In the genomic region with DNA sequence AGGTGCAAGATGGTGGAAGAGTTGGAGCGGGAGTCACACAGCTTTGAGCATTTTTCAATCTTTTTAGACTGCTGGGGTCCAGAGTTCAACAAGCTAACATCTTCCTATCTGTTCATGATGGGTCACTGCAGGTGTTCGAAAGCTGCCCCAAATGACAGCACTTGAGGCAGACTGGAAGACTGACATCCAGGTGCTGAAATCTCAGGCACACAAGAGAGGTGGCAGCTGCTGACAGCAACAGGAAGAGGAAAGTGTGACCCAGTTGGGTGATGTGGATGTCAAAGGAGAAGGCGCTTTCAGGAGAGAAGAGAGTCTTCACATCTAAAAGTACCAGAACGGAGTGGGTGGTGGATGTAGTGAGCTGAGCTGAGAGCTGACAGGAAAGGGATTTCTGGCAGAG, we compare ENCODE assay signal across 30 mouse cellular contexts. TPM values are rescaled to one million over a fixed set of nuclear protein-coding genes. Genes with fewer than 3 reads are reported as not detected.
A peak's percentile ranks its signal among the peaks of the same experiment; 100 is the strongest.
DNase-seq lines count a peak whose midpoint lies in the region; ATAC-seq and TF ChIP-seq lines count a peak whose summit lies in the region.
"Had no signal": no experiment of that assay in that cellular context is flagged by ENCODE, and none has a peak within 500 bp of the region (broad histone marks: within the 10 kb centered on the region; RNA-seq: fewer than 3 reads in every experiment).

No protein-coding gene starts in this region.

- H3K27ac ChIP-seq in intestine, embryonic 14.5 days (ENCODE audit: low read depth): no peak overlapping the region
- no peak overlapping the region for H3K27ac ChIP-seq in intestine, postnatal 0 days (ENCODE audit: low read depth, low read length)
- H3K27ac ChIP-seq in midbrain, embryonic 11.5 days (ENCODE audit: low read depth, low read length): no peak overlapping the region
- H3K27ac ChIP-seq in midbrain, embryonic 14.5 days (replicated peaks; ENCODE audit: low read depth, low read length): no peak overlapping the region
- H3K27ac ChIP-seq in heart, adult 2 months: no peak overlapping the region
- no peak overlapping the region for H3K27ac ChIP-seq in forebrain, embryonic 11.5 days (ENCODE audit: low read depth, low read length)
- H3K27ac ChIP-seq: embryonic facial prominence, embryonic 10.5 days; embryonic facial prominence, embryonic 13.5 days; forebrain, embryonic 13.5 days; heart, embryonic 15.5 days; hindbrain, embryonic 10.5 days; hindbrain, embryonic 13.5 days had no signal

- no peak overlapping the region for H3K4me2 ChIP-seq in intestine, embryonic 14.5 days (ENCODE audit: low read length)
- H3K4me2 ChIP-seq in intestine, postnatal 0 days (replicated peaks; ENCODE audit: low read depth): no peak overlapping the region
- H3K4me2 ChIP-seq in midbrain, embryonic 11.5 days: no peak overlapping the region
- no peak overlapping the region for H3K4me2 ChIP-seq in midbrain, embryonic 14.5 days (ENCODE audit: low read length)
- H3K4me2 ChIP-seq in forebrain, embryonic 11.5 days (ENCODE audit: low read depth, low read length, severe bottlenecking): no peak overlapping the region
- H3K4me2 ChIP-seq: embryonic facial prominence, embryonic 13.5 days; forebrain, embryonic 13.5 days; heart, embryonic 12.5 days; heart, embryonic 15.5 days; hindbrain, embryonic 13.5 days had no signal

- no peaks in the 10 kb centered on the region for H3K79me2 ChIP-seq in heart, adult 2 months (replicated peaks; ENCODE audit: control insufficient read depth, insufficient read depth, low read length)

- TF ChIP-seq POLR2A in heart, adult 2 months (IDR thresholded peaks at IDR 0.05; ENCODE audit: insufficient read depth, low read depth, low read length): no peak

- no peak overlapping the region for H3K4me3 ChIP-seq in intestine, embryonic 14.5 days (ENCODE audit: low read depth, low read length)
- H3K4me3 ChIP-seq in intestine, postnatal 0 days (ENCODE audit: low read depth, low read length): no peak overlapping the region
- no peak overlapping the region for H3K4me3 ChIP-seq in midbrain, embryonic 11.5 days (ENCODE audit: low read depth, low read length)
- H3K4me3 ChIP-seq in midbrain, embryonic 14.5 days (replicated peaks; ENCODE audit: low read depth, low read length): no peak overlapping the region
- H3K4me3 ChIP-seq in heart, adult 2 months: no peak overlapping the region
- no peak overlapping the region for H3K4me3 ChIP-seq in forebrain, embryonic 11.5 days (ENCODE audit: low read depth, low read length)
- H3K4me3 ChIP-seq: embryonic facial prominence, embryonic 10.5 days; embryonic facial prominence, embryonic 13.5 days; erythroblast, embryonic 14.5 days; forebrain, embryonic 13.5 days; heart, embryonic 12.5 days; heart, embryonic 15.5 days; hindbrain, embryonic 10.5 days; hindbrain, embryonic 13.5 days had no signal

- no peak overlapping the region for H3K9ac ChIP-seq in intestine, embryonic 14.5 days (ENCODE audit: low read length)
- no peak overlapping the region for H3K9ac ChIP-seq in intestine, postnatal 0 days (ENCODE audit: low read depth, low read length)
- H3K9ac ChIP-seq in midbrain, embryonic 11.5 days (ENCODE audit: low read length): no peak overlapping the region
- H3K9ac ChIP-seq in midbrain, embryonic 14.5 days (replicated peaks; ENCODE audit: low read length): no peak overlapping the region
- no peak overlapping the region for H3K9ac ChIP-seq in heart, adult 2 months (ENCODE audit: low read depth, low read length)
- no peak overlapping the region for H3K9ac ChIP-seq in forebrain, embryonic 11.5 days (ENCODE audit: low read length)
- H3K9ac ChIP-seq: embryonic facial prominence, embryonic 13.5 days; forebrain, embryonic 13.5 days; heart, embryonic 12.5 days; heart, embryonic 15.5 days; hindbrain, embryonic 13.5 days had no signal

- ATAC-seq in intestine, embryonic 14.5 days (replicated peaks; ENCODE audit: low FRiP score, low TSS enrichment, low read depth): no peak
- ATAC-seq in intestine, postnatal 0 days: no peak
- ATAC-seq in midbrain, embryonic 11.5 days (ENCODE audit: low FRiP score): no peak
- no peak for ATAC-seq in midbrain, embryonic 14.5 days (ENCODE audit: low FRiP score, low TSS enrichment)
- no peak for ATAC-seq in forebrain, embryonic 11.5 days (replicated peaks; ENCODE audit: low FRiP score)
- ATAC-seq: activated CD4-positive, CD25-positive, alpha-beta regulatory T cell, adult 4 months; forebrain, embryonic 13.5 days; forebrain, embryonic 16.5 days; hindbrain, embryonic 16.5 days had no signal

- peak; percentile 38 for DNase-seq in intestine, embryonic 14.5 days (ENCODE audit: low spot score)
- DNase-seq in midbrain, embryonic 11.5 days (ENCODE audit: low spot score, missing footprints): peak; percentile 49
- no peak for DNase-seq in midbrain, embryonic 14.5 days
- DNase-seq in thymus, postnatal 14 days: peak; percentile 77
- peak; percentile 62 for DNase-seq in thymus, postnatal 4 days
- no peak for DNase-seq in heart, adult 2 months
- no peak for DNase-seq in forebrain, embryonic 11.5 days (ENCODE audit: low spot score)
- DNase-seq: adrenal gland, postnatal 10 days; adrenal gland, postnatal 36 days; cerebellum, adult 11 months; cerebellum, adult 2 months; cerebellum, adult 9-11 months; cerebellum, postnatal 25 days; gastrocnemius, postnatal 10 days; gastrocnemius, postnatal 36 days; heart, adult 11 months; heart, postnatal 10 days; heart, postnatal 36 days had no signal

- 79% methylated on average over 4 of the region's 4 CpGs for WGBS in intestine, embryonic 14.5 days
- 75% methylated on average over 4 of the region's 4 CpGs for WGBS in intestine, postnatal 0 days
- 91% methylated on average over 4 of the region's 4 CpGs for WGBS in midbrain, embryonic 11.5 days
- WGBS in midbrain, embryonic 14.5 days: 92% methylated on average over 4 of the region's 4 CpGs
- 91% methylated on average over 4 of the region's 4 CpGs for WGBS in heart, adult 2 months
- WGBS in forebrain, embryonic 11.5 days: 90% methylated on average over 4 of the region's 4 CpGs

- no peak for TF ChIP-seq EP300 in heart, adult 2 months (IDR thresholded peaks at IDR 0.05; ENCODE audit: insufficient read depth, low read depth, low read length)

- no peaks in the 10 kb centered on the region for H3K36me3 ChIP-seq in intestine, embryonic 14.5 days (ENCODE audit: control insufficient read depth, insufficient read depth, low read length)
- H3K36me3 ChIP-seq in intestine, postnatal 0 days (ENCODE audit: control insufficient read depth, insufficient read depth): no peaks in the 10 kb centered on the region
- H3K36me3 ChIP-seq in midbrain, embryonic 11.5 days (ENCODE audit: control insufficient read depth, insufficient read depth, low read length): no peaks in the 10 kb centered on the region
- H3K36me3 ChIP-seq in midbrain, embryonic 14.5 days (ENCODE audit: control insufficient read depth, insufficient read depth, low read length): no peaks in the 10 kb centered on the region
- H3K36me3 ChIP-seq in heart, adult 2 months (ENCODE audit: control insufficient read depth, insufficient read depth, low read length): no peaks in the 10 kb centered on the region
- H3K36me3 ChIP-seq in forebrain, embryonic 11.5 days (ENCODE audit: control insufficient read depth, insufficient read depth, low read length): no peaks in the 10 kb centered on the region
- H3K36me3 ChIP-seq: embryonic facial prominence, embryonic 10.5 days; embryonic facial prominence, embryonic 13.5 days; heart, embryonic 12.5 days; heart, embryonic 15.5 days; hindbrain, embryonic 10.5 days; hindbrain, embryonic 13.5 days had no signal

- no peaks in the 10 kb centered on the region for H3K27me3 ChIP-seq in intestine, embryonic 14.5 days (replicated peaks; ENCODE audit: control insufficient read depth, insufficient read depth, low read length)
- H3K27me3 ChIP-seq in intestine, postnatal 0 days (replicated peaks; ENCODE audit: control insufficient read depth, insufficient read depth, low read length): no peaks in the 10 kb centered on the region
- H3K27me3 ChIP-seq in midbrain, embryonic 11.5 days (ENCODE audit: control insufficient read depth, insufficient read depth, low read length): no peaks in the 10 kb centered on the region
- no peaks in the 10 kb centered on the region for H3K27me3 ChIP-seq in midbrain, embryonic 14.5 days (ENCODE audit: control insufficient read depth, insufficient read depth, low read length)
- H3K27me3 ChIP-seq in heart, adult 2 months (ENCODE audit: control insufficient read depth, insufficient read depth, low read length): no peaks in the 10 kb centered on the region
- no peaks in the 10 kb centered on the region for H3K27me3 ChIP-seq in forebrain, embryonic 11.5 days (ENCODE audit: control insufficient read depth, insufficient read depth, low read length)
- H3K27me3 ChIP-seq: embryonic facial prominence, embryonic 13.5 days; forebrain, embryonic 13.5 days; heart, embryonic 12.5 days; heart, embryonic 15.5 days; hindbrain, embryonic 13.5 days had no signal

- H3K9me3 ChIP-seq in intestine, embryonic 14.5 days (ENCODE audit: control insufficient read depth, low read length): no peaks in the 10 kb centered on the region
- no peaks in the 10 kb centered on the region for H3K9me3 ChIP-seq in intestine, postnatal 0 days (ENCODE audit: control insufficient read depth)
- no peaks in the 10 kb centered on the region for H3K9me3 ChIP-seq in midbrain, embryonic 11.5 days (ENCODE audit: control insufficient read depth, low read length)
- 0 out of 2 replicates have a peak, but pooled peaks cover 2% of the 10 kb centered on the region for H3K9me3 ChIP-seq in midbrain, embryonic 14.5 days (ENCODE audit: control insufficient read depth, low read length)
- no peaks in the 10 kb centered on the region for H3K9me3 ChIP-seq in forebrain, embryonic 11.5 days (ENCODE audit: control insufficient read depth, low read length)
- H3K9me3 ChIP-seq: embryonic facial prominence, embryonic 10.5 days; embryonic facial prominence, embryonic 13.5 days; forebrain, embryonic 13.5 days; heart, embryonic 15.5 days; hindbrain, embryonic 10.5 days; hindbrain, embryonic 13.5 days had no signal

- intact Hi-C loops in heart, adult 2 months (cut with DNase I): no loop called here

- no peaks in the 10 kb centered on the region for H3K4me1 ChIP-seq in intestine, embryonic 14.5 days (replicated peaks; ENCODE audit: control insufficient read depth, insufficient read depth, low read length)
- H3K4me1 ChIP-seq in intestine, postnatal 0 days (replicated peaks; ENCODE audit: control insufficient read depth, insufficient read depth, low read length): no peaks in the 10 kb centered on the region; the same call in 1 of the 2 replicates
- no peaks in the 10 kb centered on the region for H3K4me1 ChIP-seq in midbrain, embryonic 11.5 days (ENCODE audit: control insufficient read depth, insufficient read depth, low read length)
- H3K4me1 ChIP-seq in midbrain, embryonic 14.5 days (ENCODE audit: control insufficient read depth, insufficient read depth, low read length): no peaks in the 10 kb centered on the region
- no peaks in the 10 kb centered on the region for H3K4me1 ChIP-seq in heart, adult 2 months (ENCODE audit: control insufficient read depth, insufficient read depth, low read length)
- H3K4me1 ChIP-seq in forebrain, embryonic 11.5 days (replicated peaks; ENCODE audit: control insufficient read depth, insufficient read depth, low read length): no peaks in the 10 kb centered on the region
- H3K4me1 ChIP-seq: embryonic facial prominence, embryonic 13.5 days; forebrain, embryonic 13.5 days; heart, embryonic 12.5 days; heart, embryonic 15.5 days had no signal

- TF ChIP-seq CTCF in intestine, postnatal 0 days (IDR thresholded peaks at IDR 0.05; ENCODE audit: low read depth): no peak
- TF ChIP-seq CTCF in heart, adult 2 months (IDR thresholded peaks at IDR 0.05): no peak

RNA-seq across cellular contexts. Expression of a gene that starts 21.5 kb away (rescaled TPM):
- 55.3 and 59.3 TPM in 2 replicates for polyA plus RNA-seq in intestine, embryonic 14.5 days (2014; fragmentation: Nextera tagmentation; extraction: Ambion mirVana)
- 17.9 and 18.4 TPM in 2 replicates for polyA plus RNA-seq in intestine, postnatal 0 days (2015; fragmentation: Nextera tagmentation; extraction: Ambion mirVana)
- polyA plus RNA-seq in midbrain, embryonic 11.5 days (2014; fragmentation: Nextera tagmentation; extraction: Ambion mirVana): 164 and 175 TPM in 2 replicates
- 295 and 314 TPM in 2 replicates for polyA plus RNA-seq in midbrain, embryonic 14.5 days (2014; fragmentation: Nextera tagmentation; extraction: Ambion mirVana)
- 10 to 100 TPM; 13.6 to 17.5 TPM for total RNA-seq in heart, adult 2 months (2021)
- polyA plus RNA-seq in heart, adult 2 months (2012; rRNA removed): 8.3 and 11.9 TPM in 2 replicates
- 150 and 171 TPM in 2 replicates for polyA plus RNA-seq in forebrain, embryonic 11.5 days (2014; fragmentation: Nextera tagmentation; extraction: Ambion mirVana)

Comparison
In these comparisons a context has a peak if more than half of its experiments do, and no peak if none do; other contexts are left out.
1. DNase-seq: peak in intestine, embryonic 14.5 days (single experiment), midbrain, embryonic 11.5 days (single experiment), thymus, postnatal 14 days (single experiment) and thymus, postnatal 4 days (single experiment); none in midbrain, embryonic 14.5 days (single experiment), heart, adult 2 months (0 of 2) and forebrain, embryonic 11.5 days (single experiment).